ENCODE assay signal across 25 mouse cellular contexts in the genomic region with DNA sequence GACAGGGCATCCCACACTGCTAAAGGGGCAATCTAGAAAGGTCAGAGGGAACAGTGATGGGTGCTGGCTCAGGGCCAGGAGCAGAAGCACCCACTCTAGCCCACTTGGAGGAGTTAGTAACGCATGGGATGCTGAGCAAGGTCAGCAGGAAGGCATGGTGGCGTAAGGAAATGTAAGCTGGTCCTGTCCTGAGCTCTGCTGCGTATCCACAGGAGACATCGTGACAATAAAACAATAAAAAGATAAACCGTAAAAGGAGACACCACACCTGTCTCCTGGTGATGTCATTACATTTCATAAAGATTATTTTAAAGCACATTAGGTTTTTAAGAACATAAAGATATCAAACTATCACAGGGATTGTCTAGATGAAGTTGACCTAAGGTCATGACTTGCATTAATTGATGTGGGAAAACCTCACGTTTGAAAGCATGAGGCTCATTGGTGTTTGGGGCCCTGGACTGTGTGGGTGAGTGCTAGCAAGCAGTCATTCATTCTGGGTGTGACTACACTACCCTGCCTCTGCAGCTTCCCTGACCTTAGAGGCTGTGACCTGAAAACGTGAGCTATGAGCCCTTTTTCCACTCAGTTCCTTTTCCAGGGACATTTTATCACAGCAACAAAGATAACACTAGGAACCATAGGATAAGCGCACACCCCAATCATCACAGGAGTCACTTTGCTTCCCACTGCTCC.
"Had no signal": no experiment of that assay in that cellular context is flagged by ENCODE, and none has a peak within 500 bp of the region (broad histone marks: within the 10 kb centered on the region; RNA-seq: fewer than 3 reads in every experiment).

No protein-coding gene starts in this region.

- H3K4me3 ChIP-seq: heart, embryonic 13.5 days; heart, embryonic 15.5 days; hindbrain, embryonic 13.5 days; hindbrain, embryonic 15.5 days; kidney, embryonic 15.5 days; limb, embryonic 13.5 days; limb, embryonic 15.5 days; liver, embryonic 12.5 days had no signal

- H3K36me3 ChIP-seq: heart, embryonic 13.5 days; heart, embryonic 15.5 days; hindbrain, embryonic 13.5 days; hindbrain, embryonic 15.5 days; kidney, embryonic 15.5 days; limb, embryonic 13.5 days; limb, embryonic 15.5 days; liver, embryonic 12.5 days had no signal

- H3K4me1 ChIP-seq: heart, embryonic 15.5 days; hindbrain, embryonic 13.5 days; hindbrain, embryonic 15.5 days; kidney, embryonic 15.5 days; liver, embryonic 12.5 days had no signal

- H3K27ac ChIP-seq: heart, embryonic 13.5 days; heart, embryonic 15.5 days; hindbrain, embryonic 13.5 days; hindbrain, embryonic 15.5 days; hindbrain, postnatal 0 days; kidney, embryonic 15.5 days; kidney, postnatal 0 days; limb, embryonic 13.5 days; limb, embryonic 15.5 days; liver, embryonic 12.5 days; liver, embryonic 14.5 days had no signal

- H3K27me3 ChIP-seq: heart, embryonic 13.5 days; heart, embryonic 15.5 days; hindbrain, embryonic 15.5 days; kidney, embryonic 15.5 days; limb, embryonic 13.5 days; limb, embryonic 15.5 days; liver, embryonic 12.5 days had no signal

- DNase-seq: gastrocnemius, postnatal 14 days; gastrocnemius, postnatal 36 days; heart, adult 18-20 months; heart, postnatal 14 days; heart, postnatal 36 days; kidney, adult 11 months; kidney, adult 2 months; kidney, adult 9 months; kidney, postnatal 14 days; kidney, postnatal 36 days; layer of hippocampus, adult 9-11 months; layer of hippocampus, postnatal 36 days; left cerebral cortex, postnatal 4 days had no signal

- H3K9me3 ChIP-seq: heart, embryonic 15.5 days; hindbrain, embryonic 13.5 days; hindbrain, embryonic 15.5 days; kidney, embryonic 15.5 days; limb, embryonic 13.5 days; limb, embryonic 15.5 days had no signal

- H3K9ac ChIP-seq: heart, embryonic 13.5 days; heart, embryonic 15.5 days; hindbrain, embryonic 13.5 days; hindbrain, embryonic 15.5 days; kidney, embryonic 15.5 days; limb, embryonic 13.5 days; limb, embryonic 15.5 days; liver, embryonic 12.5 days; liver, embryonic 14.5 days had no signal

- ATAC-seq: hindbrain, postnatal 0 days; liver, embryonic 12.5 days had no signal

- H3K4me2 ChIP-seq: heart, embryonic 11.5 days; heart, embryonic 13.5 days; heart, embryonic 15.5 days; hindbrain, embryonic 13.5 days; hindbrain, embryonic 15.5 days; kidney, embryonic 15.5 days; limb, embryonic 13.5 days; limb, embryonic 15.5 days; liver, embryonic 12.5 days had no signal
